Mouse (Mus musculus) spleen, postnatal 0 days (tissue): ENCODE results near the gene C8b. TPM values are rescaled to one million over a fixed set of nuclear protein-coding genes. Genes with fewer than 3 reads are reported as not detected.

Experiments used
- polyA plus RNA-seq: library from polyadenylated mRNA; unstranded; fragments of >200 nt; fragmentation: Nextera tagmentation; extraction: Ambion mirVana; gene quantifications from 2 replicates; pipeline ENCODE4 v1.2.1, GENCODE M21; 2015

The C8b gene
- not detected in 2 replicates for polyA plus RNA-seq

GRCm38 (mm10) chr4:104766065-104766464, at the start of gene C8b:
Gene C8b (plus strand): TSS chr4:104766317.

Other genes with a start within 250 kb of the C8b start
- gene Gm17662, start 91.0 kb downstream of the C8b start, polyA plus RNA-seq, result not detected in 2 replicates
- gene C8a, start 110.1 kb downstream of the C8b start, polyA plus RNA-seq, result not detected in 2 replicates
- gene Fyb2, start 147.1 kb downstream of the C8b start, polyA plus RNA-seq, result 0.15 TPM in 1 of 2 replicates, not detected in the other